Mouse (Mus musculus) heart, postnatal 25 days (tissue): ENCODE results near the gene Slc32a1. TPM values are rescaled to one million over a fixed set of nuclear protein-coding genes. Genes with fewer than 3 reads are reported as not detected.

ENCODE experiments used
- DNase-seq: peaks from one replicate; pipeline ENCODE4 v3.0.0; 2022; ENCODE audit warnings: low spot score
- intact Hi-C: fragments of 180-260 bp; cut with DNase I; formaldehyde crosslinking; loops from one replicate; pipeline ENCODE4 v1.15.1; 2025
- total RNA-seq, 2 experiments: library from RNA; stranded (reverse); gene quantifications; 2 replicates each; pipeline ENCODE4 v1.2.3; 2021

The Slc32a1 gene
- not detected for total RNA-seq

GRCm38 (mm10) chr2:158610488-158611325 lies at the start of gene Slc32a1:
TSS of gene Slc32a1 (plus strand) at chr2:158610767.
- DNase-seq = no peak
- intact Hi-C loops = no loop called here

GRCm38 (mm10) chr2:158560801-158561200 lies 49.8 kb upstream of the Slc32a1 start:
- no peak for DNase-seq
- intact Hi-C loops = no loop called here

- no peak for DNase-seq
- intact Hi-C loops = no loop called here
Observed at GRCm38 (mm10) chr2:158561371-158562144, 49.0 kb upstream of the Slc32a1 start.

GRCm38 (mm10) chr2:158570421-158571081 lies 40.0 kb upstream of the Slc32a1 start:
- no peak for DNase-seq
- intact Hi-C loops = no loop called here

GRCm38 (mm10) chr2:158579979-158580378 lies 30.6 kb upstream of the Slc32a1 start:
- no peak for DNase-seq
- intact Hi-C loops = no loop called here

- intact Hi-C loops = no loop called here
- no peak for DNase-seq
Observed at GRCm38 (mm10) chr2:158584621-158585358, 25.8 kb upstream of the Slc32a1 start.

- intact Hi-C loops = no loop called here
- DNase-seq = no peak
Observed at GRCm38 (mm10) chr2:158588524-158589271, 21.9 kb upstream of the Slc32a1 start.

GRCm38 (mm10) chr2:158590495-158590894 lies 20.1 kb upstream of the Slc32a1 start:
- DNase-seq = no peak
- intact Hi-C loops = no loop called here

- DNase-seq = no peak
- intact Hi-C loops = no loop called here
Observed at GRCm38 (mm10) chr2:158591286-158591685, 19.3 kb upstream of the Slc32a1 start.

- no peak for DNase-seq
- intact Hi-C loops = no loop called here
Observed at GRCm38 (mm10) chr2:158593371-158593770, 17.2 kb upstream of the Slc32a1 start.

- intact Hi-C loops = no loop called here
- DNase-seq = no peak
Observed at GRCm38 (mm10) chr2:158595103-158595502, 15.5 kb upstream of the Slc32a1 start.

- no peak for DNase-seq
- intact Hi-C loops = no loop called here
Observed at GRCm38 (mm10) chr2:158595577-158595976, 15.0 kb upstream of the Slc32a1 start.

- intact Hi-C loops = no loop called here
- no peak for DNase-seq
Observed at GRCm38 (mm10) chr2:158596803-158597202, 13.8 kb upstream of the Slc32a1 start.

- intact Hi-C loops = no loop called here
- DNase-seq = no peak
Observed at GRCm38 (mm10) chr2:158600517-158600916, 10.1 kb upstream of the Slc32a1 start.

- no peak for DNase-seq
- intact Hi-C loops = no loop called here
Observed at GRCm38 (mm10) chr2:158601326-158601725, 9.2 kb upstream of the Slc32a1 start.

- intact Hi-C loops = no loop called here
- DNase-seq = no peak
Observed at GRCm38 (mm10) chr2:158602663-158603062, 7.9 kb upstream of the Slc32a1 start.

- intact Hi-C loops = no loop called here
- DNase-seq = no peak
Observed at GRCm38 (mm10) chr2:158606511-158606964, 4.0 kb upstream of the Slc32a1 start.

GRCm38 (mm10) chr2:158609681-158610080 lies 886 bp upstream of the Slc32a1 start:
- intact Hi-C loops = no loop called here
- DNase-seq = no peak

GRCm38 (mm10) chr2:158611326-158611719 lies 756 bp downstream of the Slc32a1 start:
- no peak for DNase-seq
- intact Hi-C loops = no loop called here
